Mouse (Mus musculus) MEL (cell line): ENCODE data around the gene Rae1. TPM values are rescaled to one million over a fixed set of nuclear protein-coding genes. Genes with fewer than 3 reads are reported as not detected.

Source experiments
- DNase-seq: peaks from one replicate; pipeline ENCODE4 v3.0.0; 2011; ENCODE audit warnings: low read depth, low spot score
- H3K27ac ChIP-seq: 2 replicates; pipeline ENCODE4 v1.5.1; 2012; ENCODE audit warnings: low read depth, mild to moderate bottlenecking, control low read depth, low read length, moderate library complexity; ENCODE audit not compliant: control insufficient read depth
- H3K27me3 ChIP-seq, 2 experiments: fragments of 150-350 bp in 1 of 2; sonication (generic) in 1 of 2; 2 replicates each; pipeline ENCODE4 v1.6.1; 2012; ENCODE audit warnings: low read length in 2 of 2, mild to moderate bottlenecking in 2 of 2, improper control_type of control experiment in 1 of 2, moderate library complexity in 1 of 2; ENCODE audit not compliant: insufficient read depth in 2 of 2, control insufficient read depth in 1 of 2
- H3K36me3 ChIP-seq, 2 experiments: 2 replicates each; pipeline ENCODE4 v1.6.1; 2012 to 2014; ENCODE audit warnings: low read length in 2 of 2, improper control_type of control experiment in 1 of 2, inconsistent platforms in 1 of 2, mild to moderate bottlenecking in 1 of 2; ENCODE audit not compliant: insufficient read depth in 2 of 2, control insufficient read depth in 1 of 2
- H3K4me1 ChIP-seq, 2 experiments: fragments of 150-350 bp in 1 of 2; sonication (generic) in 1 of 2; 2 replicates each; pipeline ENCODE4 v1.6.1; 2012; ENCODE audit warnings: low read length in 2 of 2, improper control_type of control experiment in 1 of 2, mild to moderate bottlenecking in 1 of 2; ENCODE audit not compliant: insufficient read depth in 2 of 2, control insufficient read depth in 1 of 2
- H3K4me3 ChIP-seq, 2 experiments: fragments of 150-350 bp in 1 of 2; sonication (generic) in 1 of 2; 2 replicates each; pipeline ENCODE4 v1.5.1; 2012; ENCODE audit warnings: low read depth in 2 of 2, low read length in 2 of 2, mild to moderate bottlenecking in 2 of 2, moderate library complexity in 2 of 2, control low read depth in 1 of 2, improper control_type of control experiment in 1 of 2; ENCODE audit not compliant: control insufficient read depth in 1 of 2, insufficient read depth in 1 of 2
- H3K79me2 ChIP-seq: 2 replicates; pipeline ENCODE4 v1.6.1; 2012; ENCODE audit warnings: mild to moderate bottlenecking, low read length, moderate library complexity; ENCODE audit not compliant: control insufficient read depth, poor library complexity, insufficient read depth
- H3K9ac ChIP-seq: 2 replicates; pipeline ENCODE4 v1.6.1; 2012; ENCODE audit warnings: low read depth, mild to moderate bottlenecking, control low read depth, low read length, moderate library complexity; ENCODE audit not compliant: control insufficient read depth, poor library complexity, severe bottlenecking
- H3K9me3 ChIP-seq: fragments of 150-350 bp; sonication (generic); replicated peaks from 2 replicates; pipeline ENCODE4 v1.6.1; 2012; ENCODE audit warnings: mild to moderate bottlenecking, low read length, improper control_type of control experiment, moderate library complexity; ENCODE audit not compliant: insufficient read depth
- BHLHE40 ChIP-seq: IDR thresholded peaks from 2 replicates; pipeline ENCODE4 v1.6.1; 2012; ENCODE audit warnings: low read depth, mild to moderate bottlenecking, inconsistent platforms, low read length, improper control_type of control experiment, borderline replicate concordance
- CHD2 ChIP-seq: IDR thresholded peaks from 2 replicates; pipeline ENCODE4 v1.6.1; 2011; ENCODE audit warnings: low read length, improper control_type of control experiment
- CTCF ChIP-seq, 3 experiments: IDR thresholded peaks in 2 of 3; conservative IDR thresholded peaks in 1 of 3; 2 replicates each; pipeline ENCODE4 v1.5.1; 2011 to 2012; ENCODE audit warnings: low read length in 3 of 3, low read depth in 2 of 3, mild to moderate bottlenecking in 2 of 3, improper control_type of control experiment in 1 of 3, inconsistent platforms in 1 of 3, mixed read lengths in 1 of 3, moderate library complexity in 1 of 3; ENCODE audit not compliant: control insufficient read depth in 1 of 3, insufficient read depth in 1 of 3, poor library complexity in 1 of 3, severe bottlenecking in 1 of 3
- EP300 ChIP-seq, 2 experiments: IDR thresholded peaks; 2 replicates each; pipeline ENCODE4 v1.6.1; 2011; ENCODE audit warnings: improper control_type of control experiment in 2 of 2, low read length in 2 of 2, low read depth in 1 of 2, mild to moderate bottlenecking in 1 of 2
- ETS1 ChIP-seq: IDR thresholded peaks from 2 replicates; pipeline ENCODE4 v1.6.1; 2012; ENCODE audit warnings: low read depth, mild to moderate bottlenecking, inconsistent platforms, low read length, improper control_type of control experiment, moderate library complexity
- GABPA ChIP-seq: IDR thresholded peaks from 2 replicates; pipeline ENCODE4 v1.6.1; 2012; ENCODE audit warnings: low read depth, mild to moderate bottlenecking, inconsistent platforms, low read length, improper control_type of control experiment, moderate library complexity
- GATA1 ChIP-seq: IDR thresholded peaks from 2 replicates; pipeline ENCODE4 v1.6.1; 2011; ENCODE audit warnings: low read depth, low read length, improper control_type of control experiment
- HCFC1 ChIP-seq: IDR thresholded peaks from 2 replicates; pipeline ENCODE4 v1.6.1; 2012; ENCODE audit warnings: low read depth, mild to moderate bottlenecking, inconsistent platforms, low read length, improper control_type of control experiment, moderate library complexity
- JUND ChIP-seq: IDR thresholded peaks from 2 replicates; pipeline ENCODE4 v1.6.1; 2011; ENCODE audit warnings: low read depth, mild to moderate bottlenecking, improper control_type of control experiment, low read length
- KAT2A ChIP-seq: conservative IDR thresholded peaks from 2 replicates; pipeline ENCODE4 v1.6.1; 2012; ENCODE audit warnings: low read depth, low read length, improper control_type of control experiment, inconsistent platforms
- MAX ChIP-seq: IDR thresholded peaks from 2 replicates; pipeline ENCODE4 v1.6.1; 2011; ENCODE audit warnings: low read length, improper control_type of control experiment
- MAZ ChIP-seq: IDR thresholded peaks from 2 replicates; pipeline ENCODE4 v1.6.1; 2012; ENCODE audit warnings: low read depth, mild to moderate bottlenecking, inconsistent platforms, low read length, improper control_type of control experiment
- MEF2A ChIP-seq: IDR thresholded peaks from 2 replicates; pipeline ENCODE4 v1.6.1; 2014; ENCODE audit warnings: low read depth, mild to moderate bottlenecking, inconsistent platforms, low read length, improper control_type of control experiment; ENCODE audit not compliant: poor library complexity, insufficient replicate concordance, severe bottlenecking; ENCODE audit errors: extremely low read depth
- MXI1 ChIP-seq: IDR thresholded peaks from 2 replicates; pipeline ENCODE4 v1.6.1; 2011; ENCODE audit warnings: mild to moderate bottlenecking, low read depth, low read length, improper control_type of control experiment
- MYB ChIP-seq: IDR thresholded peaks from 2 replicates; pipeline ENCODE4 v1.6.1; 2011; ENCODE audit warnings: mild to moderate bottlenecking, low read depth, low read length, improper control_type of control experiment
- NELFE ChIP-seq: IDR thresholded peaks from 2 replicates; pipeline ENCODE4 v1.6.1; 2011; ENCODE audit warnings: low read depth, low read length, improper control_type of control experiment
- POLR2AphosphoS2 ChIP-seq: IDR thresholded peaks from 2 replicates; pipeline ENCODE4 v1.6.1; 2011; ENCODE audit warnings: low read length, improper control_type of control experiment
- RAD21 ChIP-seq: IDR thresholded peaks from 2 replicates; pipeline ENCODE4 v1.6.1; 2011; ENCODE audit warnings: mild to moderate bottlenecking, low read depth, low read length, improper control_type of control experiment
- RCOR1 ChIP-seq: IDR thresholded peaks from 2 replicates; pipeline ENCODE4 v1.6.1; 2012; ENCODE audit warnings: low read depth, mild to moderate bottlenecking, inconsistent platforms, low read length, improper control_type of control experiment
- SIN3A ChIP-seq: IDR thresholded peaks from 2 replicates; pipeline ENCODE4 v1.6.1; 2012; ENCODE audit warnings: low read length, improper control_type of control experiment, inconsistent platforms
- SMC3 ChIP-seq: IDR thresholded peaks from 2 replicates; pipeline ENCODE4 v1.6.1; 2011; ENCODE audit warnings: low read depth, low read length, improper control_type of control experiment
- TAL1 ChIP-seq: IDR thresholded peaks from 2 replicates; pipeline ENCODE4 v1.6.1; 2012; ENCODE audit warnings: mild to moderate bottlenecking, inconsistent platforms, low read length, moderate library complexity, mixed read lengths
- TCF12 ChIP-seq: IDR thresholded peaks from 2 replicates; pipeline ENCODE4 v1.6.1; 2014; ENCODE audit warnings: low read depth, mild to moderate bottlenecking, inconsistent platforms, low read length, improper control_type of control experiment, moderate library complexity
- USF1 ChIP-seq: IDR thresholded peaks from 2 replicates; pipeline ENCODE4 v1.6.1; 2014; ENCODE audit warnings: low read depth, mild to moderate bottlenecking, inconsistent platforms, low read length, improper control_type of control experiment, moderate library complexity
- ZC3H11A ChIP-seq: IDR thresholded peaks from 2 replicates; pipeline ENCODE4 v1.6.1; 2012; ENCODE audit warnings: low read depth, mild to moderate bottlenecking, inconsistent platforms, low read length, improper control_type of control experiment
- polyA plus RNA-seq, 2 experiments: library from polyadenylated mRNA; stranded (reverse) in 1 of 2; unstranded in 1 of 2; fragments of >175 nt in 1 of 2; fragments of >200 nt in 1 of 2; gene quantifications; 2 replicates each; pipeline versions ENCODE4 v1.2.1 to v1.2.4; 2012; ENCODE audit warnings: low replicate concordance in 2 of 2, low read depth in 1 of 2; ENCODE audit not compliant: insufficient read length in 2 of 2, insufficient read depth in 1 of 2, missing spikeins in 1 of 2
- total RNA-seq: library from RNA; depleted of rRNA; stranded (reverse); fragments of 300-350 nt; gene quantifications from 2 replicates; pipeline ENCODE4 v1.2.3, GENCODE M21; 2012

The Rae1 gene
- total and polyA plus RNA-seq, 3 experiments: 156 to 172 TPM; not detected in 1

DNA sequence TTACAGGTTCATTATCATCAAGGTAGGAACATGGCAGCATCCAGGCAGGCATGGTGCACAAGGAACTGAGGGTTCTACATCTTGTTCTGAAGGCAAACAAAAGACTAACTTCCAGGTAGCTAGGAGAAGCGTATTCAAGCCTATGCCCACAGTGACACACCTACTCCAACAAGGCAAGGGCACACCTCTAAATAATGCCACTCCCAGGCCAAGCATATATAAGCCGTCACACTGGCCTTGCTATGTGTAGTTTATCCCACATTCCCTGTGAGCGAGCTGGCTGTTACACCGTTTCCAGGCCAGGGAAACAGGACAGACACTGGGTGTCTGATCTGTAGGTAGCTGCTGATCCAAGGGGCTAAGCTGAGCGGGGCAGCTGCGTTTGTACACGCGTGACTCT lies 11.5 kb downstream of the Rae1 start:
- H3K27me3 ChIP-seq: no peaks in the 10 kb centered on the region
- peaks cover 0 to 12% of the 10 kb centered on the region in 2 experiments; a peak in 3 of 4 replicates for H3K36me3 ChIP-seq
- TF ChIP-seq CTCF (IDR thresholded peaks at IDR 0.05 in 2 of 3, conservative IDR thresholded peaks at IDR 0.05 in 1 of 3; ENCODE audit: control insufficient read depth in 1 of 3, insufficient read depth in 1 of 3, low read depth in 2 of 3, low read length in 3 of 3, poor library complexity in 1 of 3, severe bottlenecking in 1 of 3): no peak
- TF ChIP-seq MXI1: no peak
- TF ChIP-seq JUND: no peak
- no peak for TF ChIP-seq KAT2A
- no peak for TF ChIP-seq CHD2
- TF ChIP-seq RAD21: no peak
- no peak for TF ChIP-seq SMC3
- TF ChIP-seq BHLHE40: no peak
- TF ChIP-seq GATA1: no peak
- TF ChIP-seq HCFC1: no peak
- TF ChIP-seq, all 39 proteins: peak for 0
- no peak overlapping the region for H3K27ac ChIP-seq
- H3K4me3 ChIP-seq: no peak overlapping the region
- H3K79me2 ChIP-seq: no peaks in the 10 kb centered on the region
- H3K9me3 ChIP-seq: no peaks in the 10 kb centered on the region
- DNase-seq: no peak
- no peaks in the 10 kb centered on the region for H3K4me1 ChIP-seq
- H3K9ac ChIP-seq: no peak overlapping the region

DNA sequence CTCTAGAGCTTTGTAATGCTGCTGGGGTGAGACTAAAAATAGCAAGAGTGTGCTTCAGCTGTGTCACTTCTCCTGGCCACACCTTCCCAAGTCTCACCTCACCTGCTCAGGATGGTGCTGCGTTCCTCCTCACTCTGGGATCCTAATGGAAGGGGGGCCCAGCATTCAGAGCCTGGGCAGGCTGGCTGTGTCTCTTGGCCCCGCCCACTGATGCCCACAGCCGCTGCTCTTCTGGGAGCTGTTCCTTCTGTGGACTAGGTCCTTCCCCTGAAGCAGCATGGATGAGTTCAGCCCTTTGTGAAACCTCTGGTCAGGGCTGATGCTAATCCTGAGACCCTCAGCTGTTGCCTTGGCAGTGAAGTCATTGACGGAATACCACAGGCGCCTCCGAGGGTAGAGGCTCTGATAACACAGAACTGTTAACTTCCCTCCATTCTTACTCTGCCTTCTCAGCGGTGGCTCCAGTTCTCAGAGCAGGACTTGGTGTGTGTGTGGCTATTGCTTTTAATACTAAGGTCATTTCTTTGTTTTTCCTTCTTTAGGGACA lies 14.9 kb downstream of the Rae1 start:
- no peak for TF ChIP-seq JUND
- peak; percentile 69 for TF ChIP-seq ETS1
- no peak for TF ChIP-seq SMC3
- no peak for TF ChIP-seq USF1
- TF ChIP-seq ZC3H11A: no peak
- TF ChIP-seq SIN3A: peak; percentile 29; the same call in 1 of the 2 replicates
- Histone ChIP-seq H3K4me3 (no peak overlapping the region), H3K79me2 (peaks cover 1% of the 10 kb centered on the region; the same call in 1 of the 2 replicates), H3K27ac (no peak overlapping the region), H3K27me3 (no peaks in the 10 kb centered on the region), H3K4me1 (peaks cover 9 to 17% of the 10 kb centered on the region in 2 experiments), H3K36me3 (peaks cover 4 to 12% of the 10 kb centered on the region in 2 experiments), H3K9me3 (no peaks in the 10 kb centered on the region), H3K9ac (no peak overlapping the region)
- no peak for DNase-seq

DNA sequence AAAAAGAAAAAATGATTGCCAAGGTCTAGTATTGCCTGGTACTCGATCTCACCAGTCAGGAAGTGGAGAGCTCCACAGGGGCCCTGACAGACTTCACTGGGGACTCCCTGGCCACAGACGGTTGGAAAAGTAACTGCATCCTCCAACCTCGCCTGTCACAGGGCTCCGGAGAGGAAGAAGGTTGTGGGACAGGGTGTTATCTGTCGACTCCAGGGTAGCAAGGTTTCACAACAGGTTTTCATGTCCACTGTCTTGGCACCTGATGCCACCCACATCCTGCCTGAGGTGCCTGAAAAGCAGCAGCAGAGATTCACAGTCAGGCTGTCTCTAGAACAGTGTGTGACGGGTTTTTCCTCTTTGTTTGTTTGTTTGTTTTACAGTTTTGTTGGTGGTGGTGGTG lies 18.0 kb downstream of the Rae1 start:
- no peak overlapping the region for H3K4me3 ChIP-seq
- H3K4me1 ChIP-seq: peaks cover 9 to 25% of the 10 kb centered on the region in 2 experiments
- peaks cover 0 to 21% of the 10 kb centered on the region in 2 experiments; a peak in 3 of 4 replicates for H3K36me3 ChIP-seq
- H3K79me2 ChIP-seq: peaks cover 13% of the 10 kb centered on the region
- H3K9ac ChIP-seq: peak overlapping the region; percentile 12
- no peaks in the 10 kb centered on the region for H3K9me3 ChIP-seq
- peak; percentile 82 for DNase-seq
- H3K27ac ChIP-seq: peak overlapping the region; percentile 55
- H3K27me3 ChIP-seq: no peaks in the 10 kb centered on the region
- TF ChIP-seq SIN3A (peak; percentile 27), POLR2AphosphoS2 (0 out of 2 replicates have a peak, but pooled peaks have one; percentile 20), GATA1 (0 out of 2 replicates have a peak, but pooled peaks have one; percentile 40), TAL1 (peak; percentile 83), MAZ (no peak), BHLHE40 (peak; percentile 40; the same call in 1 of the 2 replicates), GABPA (no peak), TCF12 (peak; percentile 76; the same call in 1 of the 2 replicates), MEF2A (no peak), EP300 (IDR thresholded peaks at IDR 0.05; ENCODE audit: low read depth in 1 of 2, low read length in 2 of 2) (peak; percentile 60 to 82), MAX (no peak), NELFE (no peak), MYB (peak; percentile 77), CHD2 (no peak), RCOR1 (peak; percentile 76)
